Mouse (Mus musculus): ENCODE measurements around the gene Cacng4.

GRCm38 (mm10) chr11:107801946-107802345 lies 7.6 kb upstream of the Cacng4 start:
- TF ChIP-seq CTCF (IDR thresholded peaks at IDR 0.05; ENCODE audit: low read depth, low read length) (no peak), POLR2A (IDR thresholded peaks at IDR 0.05; ENCODE audit: borderline replicate concordance, low read depth, low read length) (no peak)

Data from bone marrow macrophage, adult 2 months (primary cell).